Comparison of ENCODE assay signal across 15 mouse cellular contexts in genomic region chr6:65598522-65598921, GRCm38 (mm10).
"Had no signal": no experiment of that assay in that cellular context is flagged by ENCODE, and none has a peak within 500 bp of the region (broad histone marks: within the 10 kb centered on the region; RNA-seq: fewer than 3 reads in every experiment).

No protein-coding gene starts in this region.

- ATAC-seq: liver, postnatal 0 days; midbrain, embryonic 13.5 days; midbrain, embryonic 15.5 days had no signal

- H3K36me3 ChIP-seq: liver, embryonic 15.5 days; lung, embryonic 15.5 days; midbrain, embryonic 13.5 days; midbrain, embryonic 15.5 days; neural tube, embryonic 12.5 days had no signal

- DNase-seq: liver, postnatal 0 days; lung, adult 2 months; lung, postnatal 10 days; lung, postnatal 36 days; right cerebral cortex, postnatal 14 days; thymus, adult 18-20 months; thymus, postnatal 14 days; thymus, postnatal 36 days had no signal

- H3K27me3 ChIP-seq: liver, embryonic 15.5 days; lung, embryonic 15.5 days; megakaryocyte, embryonic 14.5 days; midbrain, embryonic 15.5 days; neural tube, embryonic 12.5 days had no signal

- H3K4me2 ChIP-seq: liver, embryonic 15.5 days; lung, embryonic 15.5 days; midbrain, embryonic 11.5 days; midbrain, embryonic 13.5 days; midbrain, embryonic 15.5 days; neural tube, embryonic 12.5 days had no signal

- H3K9me3 ChIP-seq: liver, embryonic 15.5 days; lung, embryonic 15.5 days; megakaryocyte, embryonic 14.5 days; midbrain, embryonic 13.5 days; midbrain, embryonic 15.5 days; neural tube, embryonic 12.5 days had no signal

- H3K4me3 ChIP-seq: liver, embryonic 15.5 days; lung, embryonic 15.5 days; megakaryocyte, embryonic 14.5 days; midbrain, embryonic 13.5 days; midbrain, embryonic 15.5 days; neural tube, embryonic 12.5 days had no signal

- H3K4me1 ChIP-seq: liver, embryonic 15.5 days had no signal

- H3K9ac ChIP-seq: liver, embryonic 15.5 days; liver, postnatal 0 days; lung, embryonic 15.5 days; midbrain, embryonic 13.5 days; midbrain, embryonic 15.5 days; neural tube, embryonic 12.5 days had no signal

- H3K27ac ChIP-seq: liver, embryonic 15.5 days; lung, embryonic 15.5 days; midbrain, embryonic 13.5 days; midbrain, embryonic 15.5 days; neural tube, embryonic 12.5 days had no signal
